Mouse (Mus musculus) midbrain, embryonic 13.5 days (tissue): ENCODE data around the gene Usf2. TPM values are rescaled to one million over a fixed set of nuclear protein-coding genes. Genes with fewer than 3 reads are reported as not detected.

Experiments
- ATAC-seq: fragments of 200-750 bp; cut with Nextera tagmentation; 2 replicates; pipeline ENCODE4 v1.8.0; 2017; ENCODE audit warnings: mild to moderate bottlenecking, moderate TSS enrichment, moderate library complexity
- H3K27ac ChIP-seq: fragments of 300-500 bp; sonication (generic); 2 replicates; pipeline ENCODE4 v1.5.1; 2015; ENCODE audit warnings: inconsistent platforms, mild to moderate bottlenecking, moderate library complexity
- H3K27me3 ChIP-seq: fragments of 300-500 bp; sonication (generic); 2 replicates; pipeline ENCODE4 v1.6.1; 2015; ENCODE audit warnings: mild to moderate bottlenecking, inconsistent platforms
- H3K36me3 ChIP-seq: fragments of 300-500 bp; sonication (generic); 2 replicates; pipeline ENCODE4 v1.6.1; 2015; ENCODE audit warnings: mild to moderate bottlenecking, inconsistent platforms
- H3K4me1 ChIP-seq: fragments of 300-500 bp; sonication (generic); replicated peaks from 2 replicates; pipeline ENCODE4 v1.6.1; 2015; ENCODE audit warnings: inconsistent platforms
- H3K4me2 ChIP-seq: fragments of 300-500 bp; sonication (generic); replicated peaks from 2 replicates; pipeline ENCODE4 v1.6.1; 2015; ENCODE audit warnings: moderate library complexity, mild to moderate bottlenecking, inconsistent platforms
- H3K4me3 ChIP-seq: fragments of 300-500 bp; sonication (generic); replicated peaks from 2 replicates; pipeline ENCODE4 v1.5.1; 2015; ENCODE audit warnings: mild to moderate bottlenecking, inconsistent platforms
- H3K9ac ChIP-seq: fragments of 300-500 bp; sonication (generic); replicated peaks from 2 replicates; pipeline ENCODE4 v1.6.1; 2015; ENCODE audit warnings: mild to moderate bottlenecking, inconsistent platforms
- H3K9me3 ChIP-seq: fragments of 300-500 bp; sonication (generic); 2 replicates; pipeline ENCODE4 v1.6.1; 2016; ENCODE audit warnings: mild to moderate bottlenecking, inconsistent platforms
- WGBS: fragments of 180-500 bp; shearing (Covaris S2); methylation state at CpG from one replicate; pipeline ENCODE4 v1.1.7; 2015; 5-methylcytosine and 5-hydroxymethylcytosine counted together
- polyA plus RNA-seq: library from polyadenylated mRNA; unstranded; fragments of >200 nt; fragmentation: Nextera tagmentation; extraction: Ambion mirVana; gene quantifications from 2 replicates; pipeline ENCODE4 v1.2.1, GENCODE M21; 2015

Gene Usf2
- polyA plus RNA-seq, 1 experiment from 2014 or later: 27.6 TPM

DNA sequence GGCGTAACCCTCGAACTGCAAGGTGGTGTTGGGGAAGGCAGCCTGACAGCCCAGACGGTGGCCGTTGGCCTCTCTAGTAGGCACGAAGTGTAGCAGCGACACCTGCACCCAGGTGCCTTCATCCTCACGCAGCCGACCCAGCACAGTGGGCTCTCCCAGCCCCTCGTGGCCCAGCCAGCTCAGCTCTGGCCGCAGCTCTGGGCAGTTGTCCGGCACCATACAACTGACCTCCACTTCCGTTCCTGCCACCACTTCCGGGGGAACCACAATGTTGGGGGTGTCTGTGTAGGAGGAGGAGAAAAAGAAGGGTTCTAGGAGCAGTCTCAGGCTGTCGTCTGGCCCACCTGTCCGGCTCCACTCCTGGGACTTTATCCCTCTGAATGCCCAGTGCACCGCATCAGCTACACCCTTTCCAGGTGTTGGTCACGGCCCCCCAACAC, 47.6 kb downstream of the Usf2 start:
- no peaks in the 10 kb centered on the region; the same call in 1 of the 2 replicates for H3K27me3 ChIP-seq
- H3K27ac ChIP-seq: no peak overlapping the region
- 29% methylated on average over 17 of the region's 17 CpGs for WGBS
- H3K9ac ChIP-seq: no peak overlapping the region
- H3K4me3 ChIP-seq: peak overlapping the region; percentile 25
- peak; percentile 29; the same call in 1 of the 2 replicates for ATAC-seq
- no peaks in the 10 kb centered on the region for H3K36me3 ChIP-seq
- H3K4me1 ChIP-seq: peaks cover 12% of the 10 kb centered on the region
- peak overlapping the region; percentile 60 for H3K4me2 ChIP-seq
- no peaks in the 10 kb centered on the region for H3K9me3 ChIP-seq

DNA sequence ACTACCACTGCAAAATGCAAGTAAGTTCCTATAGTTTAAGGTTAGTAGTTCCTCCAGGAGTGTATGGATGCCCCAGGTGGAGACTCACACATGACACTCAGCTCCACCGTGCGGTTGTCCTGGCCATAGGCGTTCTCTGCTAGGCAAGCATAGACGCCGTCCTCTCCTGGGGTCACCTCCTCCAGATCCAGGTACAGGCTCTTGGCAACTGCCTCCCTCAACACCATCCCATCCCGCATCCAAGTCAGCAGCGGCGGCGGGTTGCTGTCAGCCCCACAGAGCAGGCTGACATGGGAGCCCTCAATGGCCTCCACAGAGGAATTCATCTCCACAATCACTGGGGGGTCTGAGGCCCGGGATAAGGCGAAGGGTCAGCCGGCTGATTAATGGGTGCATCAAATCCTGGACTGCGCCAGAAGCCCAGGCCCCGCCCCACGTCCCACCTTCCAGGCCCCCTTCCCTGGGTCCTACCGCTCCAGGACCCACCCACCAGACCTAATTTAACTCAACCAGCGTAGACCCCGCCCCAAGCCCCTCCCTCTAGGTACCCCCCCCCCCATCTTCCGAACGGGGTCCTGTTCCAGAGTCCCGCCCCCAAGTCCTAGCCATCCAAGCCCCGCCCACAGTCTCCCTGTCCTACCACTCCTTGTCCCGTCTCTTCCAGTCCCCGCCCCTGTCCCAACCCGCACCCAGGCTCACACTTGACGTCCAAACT, 48.2 kb downstream of the Usf2 start:
- H3K9me3 ChIP-seq: no peaks in the 10 kb centered on the region
- peaks cover 12% of the 10 kb centered on the region for H3K4me1 ChIP-seq
- 1% methylated on average over 24 of the region's 26 CpGs for WGBS
- H3K36me3 ChIP-seq: no peaks in the 10 kb centered on the region
- H3K4me2 ChIP-seq: peak overlapping the region; percentile 60
- H3K27ac ChIP-seq: no peak overlapping the region
- ATAC-seq: peak; percentile 70
- H3K27me3 ChIP-seq: no peaks in the 10 kb centered on the region; the same call in 1 of the 2 replicates
- 0 out of 2 replicates have a peak overlapping the region, but pooled peaks have one; percentile 36 for H3K9ac ChIP-seq
- H3K4me3 ChIP-seq: peak overlapping the region; percentile 25

DNA sequence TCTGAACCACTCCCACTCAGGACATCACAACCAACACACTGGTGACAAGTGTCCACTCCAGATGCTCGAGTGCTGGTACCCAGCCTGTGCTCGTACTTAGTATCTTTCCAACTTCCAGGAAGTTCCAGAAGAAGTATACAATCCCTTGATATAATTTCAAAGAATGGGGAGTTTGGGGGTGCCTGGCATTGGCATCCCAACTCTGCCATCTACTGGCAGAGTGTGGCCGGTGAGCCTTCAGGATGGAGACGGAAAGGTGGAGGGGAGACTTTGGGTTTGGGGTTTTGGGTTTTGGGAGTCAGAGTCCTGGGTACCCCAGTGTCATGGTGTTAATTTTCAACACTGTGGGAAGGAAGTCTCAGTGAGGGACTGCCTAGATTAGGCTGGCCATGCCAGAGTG, 52.6 kb downstream of the Usf2 start:
- Histone ChIP-seq H3K4me3 (no peak overlapping the region), H3K4me1 (peaks cover 11% of the 10 kb centered on the region), H3K9me3 (no peaks in the 10 kb centered on the region), H3K27ac (no peak overlapping the region), H3K9ac (no peak overlapping the region), H3K36me3 (no peaks in the 10 kb centered on the region), H3K4me2 (no peak overlapping the region), H3K27me3 (no peaks in the 10 kb centered on the region; the same call in 1 of the 2 replicates)
- WGBS: 61% methylated on average over 4 of the region's 4 CpGs
- ATAC-seq: no peak

Other genes starting within 250 kb of the Usf2 start
- 0.62 and 1.3 TPM in 2 replicates for gene Atp4a, start 244.6 kb downstream of the Usf2 start, polyA plus RNA-seq
- gene Tmem147, start 227.3 kb downstream of the Usf2 start, polyA plus RNA-seq: 200 and 203 TPM in 2 replicates
- 1.1 and 2.2 TPM in 2 replicates for gene Gapdhs, start 213.1 kb downstream of the Usf2 start, polyA plus RNA-seq
- gene Sbsn, start 205.3 kb downstream of the Usf2 start, polyA plus RNA-seq: 2.3 TPM in 2 replicates
- 0.27 and 0.57 TPM in 2 replicates for gene Dmkn, start 193.0 kb downstream of the Usf2 start, polyA plus RNA-seq
- not detected in 2 replicates for gene Krtdap, start 168.9 kb downstream of the Usf2 start, polyA plus RNA-seq
- 0.17 and 0.50 TPM in 2 replicates for gene Ffar2, start 133.0 kb downstream of the Usf2 start, polyA plus RNA-seq
- not detected in 2 replicates for gene Ffar3, start 100.6 kb downstream of the Usf2 start, polyA plus RNA-seq
- not detected in 2 replicates for gene Ffar1, start 95.2 kb downstream of the Usf2 start, polyA plus RNA-seq
- not detected in 2 replicates for gene Cd22, start 76.5 kb downstream of the Usf2 start, polyA plus RNA-seq
- gene Mag, start 41.9 kb downstream of the Usf2 start, polyA plus RNA-seq: 1.3 and 1.5 TPM in 2 replicates
- gene Hamp2, start 32.1 kb downstream of the Usf2 start, polyA plus RNA-seq: not detected in 2 replicates
- gene Hamp, start 12.8 kb downstream of the Usf2 start, polyA plus RNA-seq: not detected in 2 replicates
- 13.5 and 16.1 TPM in 2 replicates for gene Lsr, start 16.7 kb upstream of the Usf2 start, polyA plus RNA-seq
- gene Fam187b, start 17.0 kb upstream of the Usf2 start, polyA plus RNA-seq: 0.17 and 0.38 TPM in 2 replicates
- gene Fxyd5, start 85.7 kb upstream of the Usf2 start, polyA plus RNA-seq: 10.3 and 11.7 TPM in 2 replicates
- gene Fxyd7, start 94.7 kb upstream of the Usf2 start, polyA plus RNA-seq: 49.2 and 50.8 TPM in 2 replicates
- gene Fxyd1, start 100.4 kb upstream of the Usf2 start, polyA plus RNA-seq: 5.2 and 5.6 TPM in 2 replicates
- 0.16 and 0.30 TPM in 2 replicates for gene Lgi4, start 102.5 kb upstream of the Usf2 start, polyA plus RNA-seq
- gene Fxyd3, start 119.9 kb upstream of the Usf2 start, polyA plus RNA-seq: 0.47 TPM in 1 of 2 replicates, not detected in the other
- gene Hpn, start 158.5 kb upstream of the Usf2 start, polyA plus RNA-seq: 0.18 and 0.59 TPM in 2 replicates
- 1.2 and 2.7 TPM in 2 replicates for gene Scn1b, start 170.2 kb upstream of the Usf2 start, polyA plus RNA-seq
- gene Gramd1a, start 199.1 kb upstream of the Usf2 start, polyA plus RNA-seq: 213 and 241 TPM in 2 replicates